Mouse (Mus musculus) lung, postnatal 14 days (tissue): ENCODE results near the gene Gcnt2.
"Not testable (repeated sequence)": the region's sequence is repeated elsewhere in the genome, so short reads cannot be mapped to it uniquely, and the experiment has no call there.

Source experiments
- DNase-seq: peaks from one replicate; pipeline ENCODE4 v3.0.0; 2021

The Gcnt2 gene

DNA sequence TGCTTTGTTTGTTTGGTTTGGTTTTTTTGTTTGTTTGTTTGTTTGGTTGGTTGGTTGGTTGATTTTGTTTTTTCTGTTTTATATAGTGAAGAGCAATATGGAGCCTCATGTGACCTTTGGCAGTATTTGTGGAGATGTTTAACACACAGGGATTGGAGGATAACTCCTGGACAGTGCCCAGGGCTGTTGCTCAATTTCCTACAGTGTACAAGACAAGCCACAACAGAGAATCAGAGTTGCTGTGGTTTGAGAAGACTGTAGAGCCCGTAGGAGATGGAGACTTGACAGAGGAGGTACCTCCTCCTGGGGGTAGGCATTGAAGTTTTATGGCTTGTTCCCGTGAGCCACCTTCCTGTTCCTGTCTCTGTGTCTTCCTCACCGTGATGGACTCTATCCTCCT is 87.0 kb downstream of the Gcnt2 start:
- DNase-seq: no peak

DNA sequence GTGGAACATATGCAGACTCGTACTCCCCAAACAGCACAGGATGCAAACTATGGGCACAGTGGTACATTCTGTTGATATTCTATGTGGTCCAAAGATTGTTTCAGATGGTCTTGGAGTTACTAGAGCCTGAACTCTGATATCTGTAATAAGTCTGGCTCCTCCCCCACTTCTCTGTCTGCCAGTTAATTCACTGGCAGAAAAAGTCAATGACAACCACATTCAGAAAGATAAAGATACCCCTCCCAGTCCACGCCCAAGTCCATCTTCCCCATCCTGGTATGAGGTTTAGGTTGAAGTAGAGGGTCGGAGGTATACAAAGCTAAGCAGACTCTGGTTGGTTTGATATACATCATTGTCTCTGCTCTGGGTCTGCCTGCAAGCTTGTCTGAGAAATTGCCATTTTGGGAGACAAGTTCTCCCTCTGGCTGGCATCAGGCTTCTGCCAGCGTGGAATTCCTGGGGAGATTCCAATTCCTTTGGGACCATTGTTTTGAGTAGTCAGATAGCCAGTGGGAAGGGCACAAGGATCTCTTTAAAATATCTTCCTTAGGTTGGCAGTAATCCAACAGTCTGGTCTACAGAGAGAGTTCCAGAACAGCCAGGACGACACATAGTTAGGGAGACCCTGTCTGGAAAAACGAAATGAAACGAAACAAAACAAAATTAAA is 88.1 kb downstream of the Gcnt2 start:
- DNase-seq: no peak

DNA sequence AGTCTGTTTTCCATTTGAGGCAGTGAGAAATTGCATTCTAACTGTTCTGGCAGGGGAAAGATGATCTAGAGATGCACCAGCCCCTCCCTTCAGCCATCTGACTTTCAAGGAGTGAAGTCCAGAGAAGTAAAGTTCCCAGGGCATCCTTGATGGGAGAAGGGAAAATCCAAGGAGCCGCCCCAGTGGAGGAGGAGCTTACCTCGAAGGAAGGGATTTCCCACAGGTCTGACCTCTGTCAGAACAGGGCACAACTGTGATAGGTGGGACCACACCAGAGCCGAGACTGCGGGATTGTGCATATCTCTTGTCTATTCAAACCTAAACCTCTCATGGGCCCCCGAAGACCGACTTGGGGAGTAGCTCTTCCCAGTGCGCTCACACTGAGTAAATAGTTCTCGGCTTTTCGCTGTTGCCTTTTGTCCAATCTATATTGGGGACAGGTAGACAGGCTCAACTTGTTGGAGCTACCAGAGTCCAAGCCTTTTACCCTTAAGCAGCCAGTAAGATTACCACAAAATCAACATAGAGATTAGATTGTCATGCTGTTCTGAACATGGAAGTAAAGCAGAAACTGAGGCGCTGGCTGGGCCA is 91.9 kb downstream of the Gcnt2 start:
- no peak for DNase-seq

DNA sequence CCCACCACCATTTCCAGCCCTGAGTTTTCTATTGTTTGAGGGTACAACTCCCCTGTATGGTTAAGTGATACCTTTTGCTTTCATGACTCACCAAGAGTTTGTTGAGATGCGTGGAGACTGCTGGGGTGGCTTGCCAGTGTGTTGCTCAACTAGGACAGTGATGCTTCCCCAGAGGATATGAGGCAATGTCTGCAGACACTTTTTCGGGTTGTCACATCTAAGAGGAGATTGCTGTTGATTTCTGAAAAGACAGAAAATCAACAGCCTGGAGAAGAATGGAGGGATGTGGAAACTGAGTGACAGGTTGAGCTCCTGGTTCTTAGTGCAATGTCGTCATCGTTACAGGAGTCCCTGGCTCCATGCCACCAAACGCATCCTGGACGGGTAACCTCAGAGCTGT is 93.7 kb downstream of the Gcnt2 start:
- peak; percentile 23 for DNase-seq

DNA sequence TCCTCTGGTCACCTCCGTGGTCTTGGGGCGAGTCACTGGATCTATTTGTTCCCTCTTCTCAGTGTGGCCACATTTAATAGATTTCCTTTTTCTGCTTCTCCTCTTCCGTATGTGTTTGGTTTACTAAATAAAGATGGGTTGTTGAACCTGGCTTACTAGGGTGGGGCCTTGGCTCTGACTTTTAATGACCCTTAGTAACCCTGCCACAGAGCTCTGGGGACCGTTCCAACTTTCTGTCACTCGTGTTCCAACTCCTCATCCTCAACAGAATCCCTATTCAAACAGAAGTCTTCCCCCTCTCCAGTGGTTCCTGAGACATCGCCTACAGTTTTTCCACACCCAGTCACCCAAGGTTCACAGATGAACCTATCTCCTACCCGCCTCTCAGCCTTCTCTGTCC is 96.2 kb downstream of the Gcnt2 start:
- no peak for DNase-seq

DNA sequence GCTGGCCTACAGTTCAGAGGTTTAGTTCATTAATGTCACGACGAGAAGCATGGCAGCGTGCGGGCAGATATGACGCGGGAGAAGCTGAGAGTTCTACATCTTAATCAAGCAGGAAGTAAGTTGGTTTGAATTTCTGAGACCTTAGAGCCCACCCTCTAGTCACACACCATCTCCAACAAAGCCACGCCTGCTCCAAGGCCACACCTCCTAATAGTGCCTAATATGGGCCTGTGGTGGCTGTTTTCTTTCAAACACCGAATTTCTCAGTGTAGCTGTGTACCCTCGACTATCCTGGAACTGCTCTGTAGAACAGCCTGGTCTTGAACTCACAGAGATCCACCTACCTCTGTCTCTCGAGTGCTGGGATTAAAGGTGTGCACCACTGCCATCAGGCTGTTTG is 108.1 kb downstream of the Gcnt2 start:
- DNase-seq: no peak

DNA sequence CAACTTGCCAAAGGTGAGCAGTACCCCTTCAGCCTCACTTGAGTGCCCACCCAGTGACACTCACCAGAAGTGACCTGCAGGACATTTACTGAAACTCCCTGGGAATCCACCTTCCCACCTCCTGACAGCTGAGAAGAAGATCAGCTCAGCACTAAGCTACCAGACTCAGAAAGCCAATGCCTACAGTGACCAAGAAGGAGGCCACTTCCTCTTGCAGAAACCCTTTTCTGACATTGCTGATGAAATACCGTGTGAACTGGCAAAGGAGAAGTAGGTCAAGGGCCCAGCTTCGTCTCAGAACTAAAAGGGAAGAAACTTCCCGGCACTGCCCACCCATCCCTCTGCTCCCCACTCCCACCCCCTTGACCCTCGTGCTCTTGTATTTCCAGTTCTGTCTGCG is 109.0 kb downstream of the Gcnt2 start:
- DNase-seq: no peak

DNA sequence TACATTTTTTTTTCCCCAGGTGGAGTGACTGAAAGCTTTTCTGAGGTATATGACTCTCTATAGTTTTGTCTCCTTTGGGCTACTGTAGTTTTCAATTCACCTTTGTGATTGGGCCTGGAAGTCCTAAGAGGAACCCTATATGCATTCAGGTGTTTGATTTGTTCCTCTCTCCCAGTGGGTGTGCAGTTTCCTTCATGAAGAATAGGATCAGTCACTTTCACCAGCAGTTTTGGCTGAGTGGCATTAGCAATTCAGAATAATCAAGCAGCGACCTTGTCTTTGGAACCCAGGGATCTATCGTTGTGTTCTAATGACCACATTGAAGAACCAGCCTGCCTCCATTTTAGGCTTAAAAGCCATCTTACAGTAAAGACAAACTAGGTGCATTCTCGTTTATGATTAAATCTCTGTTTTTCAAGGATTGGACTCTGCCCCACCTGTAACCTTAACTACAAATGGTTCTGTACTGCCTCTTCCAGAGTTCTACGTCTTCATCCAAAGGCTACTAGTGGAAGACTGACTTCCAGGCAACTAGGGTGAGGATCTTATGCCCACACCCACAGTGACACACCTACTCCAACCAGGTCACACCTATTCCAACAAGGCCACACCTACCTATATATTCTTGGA is 110.3 kb downstream of the Gcnt2 start:
- DNase-seq: no peak

DNA sequence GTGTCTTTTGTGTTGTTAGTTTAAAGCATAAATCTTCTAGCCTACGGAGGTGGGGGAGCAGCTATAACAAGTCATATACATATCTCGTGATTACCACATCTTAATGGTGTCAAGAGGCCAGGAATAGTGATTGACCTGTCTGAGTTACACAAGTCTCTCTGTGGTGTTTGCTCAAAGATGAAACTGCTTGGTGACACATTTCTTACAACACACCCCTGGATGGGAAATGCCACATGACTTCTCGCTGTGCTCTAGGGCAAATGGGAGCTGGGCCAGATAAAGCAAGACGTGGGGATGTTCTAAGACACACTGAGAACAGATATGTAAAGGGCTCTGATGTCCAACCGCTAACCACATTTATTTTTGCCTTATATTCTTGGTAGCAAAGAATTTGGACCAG is 111.7 kb downstream of the Gcnt2 start:
- no peak for DNase-seq

DNA sequence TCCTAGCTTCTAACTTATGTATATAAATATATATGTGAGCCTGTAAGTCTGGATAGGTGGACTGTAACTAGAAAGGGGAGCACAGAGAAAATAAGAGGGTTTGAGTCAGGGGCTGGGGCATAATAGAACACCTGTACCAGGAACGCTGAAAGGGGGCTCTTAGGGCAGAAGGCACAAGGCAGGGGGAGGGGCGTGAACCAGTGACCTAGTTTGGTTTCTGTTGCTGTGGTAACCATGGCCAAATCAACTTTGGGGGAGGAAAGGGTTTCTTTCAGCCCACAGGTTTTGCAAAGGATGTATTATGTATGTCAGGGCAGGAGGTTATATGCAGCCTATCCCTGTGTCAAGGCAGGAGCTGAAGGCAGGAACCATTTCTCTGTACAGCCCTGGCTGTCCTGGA is 112.3 kb downstream of the Gcnt2 start:
- DNase-seq: no peak

DNA sequence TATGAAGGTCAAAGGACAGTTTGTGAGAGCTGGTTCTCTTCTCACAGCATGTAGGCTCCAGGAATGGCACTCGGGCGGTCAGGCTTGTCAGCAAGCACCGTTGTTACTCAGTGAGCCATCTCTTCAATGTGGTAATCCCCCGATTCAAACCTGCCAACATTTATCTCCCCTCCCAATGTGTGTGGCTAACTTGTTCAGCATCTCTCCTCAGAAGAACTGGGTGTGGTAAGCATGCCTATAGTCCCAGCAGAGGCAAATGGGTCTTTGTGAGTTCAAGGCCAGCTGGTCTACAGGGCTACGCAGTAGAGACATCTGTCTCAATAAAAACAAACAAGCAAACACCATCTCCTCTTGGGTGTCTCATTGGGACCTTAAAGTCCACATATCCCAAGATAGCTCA is 113.4 kb downstream of the Gcnt2 start:
- DNase-seq: no peak

DNA sequence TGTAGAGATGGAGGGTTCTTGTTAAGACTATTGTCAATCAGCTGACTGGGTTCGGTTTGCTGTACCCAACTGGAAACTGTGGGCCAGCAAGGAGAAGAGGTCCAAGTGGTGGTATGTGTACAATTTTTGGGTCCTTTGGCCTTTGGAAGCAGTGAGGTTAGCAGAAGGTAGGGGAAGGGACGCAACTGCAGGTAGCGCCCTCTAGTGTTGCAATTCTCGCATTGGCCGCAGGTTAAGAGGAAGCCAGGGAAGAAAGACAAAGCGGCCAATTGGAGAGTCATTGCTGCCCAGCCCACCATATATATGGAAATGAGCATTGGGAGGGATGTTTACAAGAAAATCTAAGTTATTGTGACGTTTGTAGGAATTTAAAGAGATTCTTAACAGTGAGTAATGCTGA is 118.1 kb downstream of the Gcnt2 start:
- peak; percentile 77 for DNase-seq

DNA sequence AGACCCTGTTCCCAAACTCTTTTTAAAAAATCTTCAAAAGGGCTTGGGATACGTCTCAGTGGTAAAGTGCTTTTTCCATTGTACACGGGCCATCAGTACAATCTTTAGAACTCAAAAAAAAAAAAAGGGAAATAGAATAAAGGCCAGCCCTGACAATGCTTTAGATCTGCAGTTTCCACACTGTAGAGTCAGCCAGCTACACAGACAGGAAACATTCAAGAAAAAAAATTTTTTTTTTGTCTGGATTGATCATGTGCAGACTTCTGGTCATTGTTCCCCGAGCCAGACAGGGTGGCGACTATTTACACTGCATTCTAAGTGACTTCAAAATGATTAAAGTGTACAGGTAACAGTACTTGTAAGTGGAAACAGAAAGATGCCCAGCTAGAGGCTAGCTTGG is 119.1 kb downstream of the Gcnt2 start:
- DNase-seq: no peak

DNA sequence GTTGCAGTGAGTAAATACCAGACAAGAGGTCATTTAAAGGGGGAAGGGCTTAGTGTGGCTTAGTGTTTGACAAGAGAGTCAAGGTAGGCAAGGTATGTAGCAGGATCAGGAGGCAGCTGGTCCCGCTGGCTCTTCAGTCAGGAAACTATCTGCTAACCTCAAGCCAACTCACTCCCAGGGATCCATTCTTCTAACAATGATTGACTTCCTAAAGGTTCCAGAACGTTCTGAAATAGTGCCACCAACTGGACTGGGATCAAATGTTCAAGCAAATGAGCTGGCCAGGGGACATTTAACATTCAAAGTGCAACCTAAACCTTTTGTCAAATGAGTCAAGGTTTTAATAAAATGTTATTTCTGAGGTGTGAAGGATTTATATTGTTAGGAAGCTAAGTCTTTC is 119.8 kb downstream of the Gcnt2 start:
- DNase-seq: peak; percentile 29

DNA sequence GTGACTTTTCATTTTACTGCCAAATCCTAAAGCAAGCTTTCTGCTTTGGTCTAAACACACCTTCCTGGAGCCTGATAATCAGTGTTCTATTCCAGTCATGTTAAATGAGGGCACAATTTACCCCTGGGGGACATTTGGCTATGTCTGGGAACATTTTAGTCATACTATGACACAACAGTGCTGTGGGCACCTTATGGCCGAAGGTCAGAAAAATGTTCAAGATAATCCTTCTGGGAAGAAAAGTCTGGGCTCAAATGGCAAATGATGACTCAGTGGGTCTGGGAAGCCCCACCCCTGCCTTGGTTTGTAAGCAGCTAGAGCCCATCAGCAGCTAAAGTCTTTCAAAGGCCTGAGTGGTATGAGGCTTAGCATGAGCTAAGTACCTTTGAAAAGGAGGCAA is 123.2 kb downstream of the Gcnt2 start:
- DNase-seq: no peak

DNA sequence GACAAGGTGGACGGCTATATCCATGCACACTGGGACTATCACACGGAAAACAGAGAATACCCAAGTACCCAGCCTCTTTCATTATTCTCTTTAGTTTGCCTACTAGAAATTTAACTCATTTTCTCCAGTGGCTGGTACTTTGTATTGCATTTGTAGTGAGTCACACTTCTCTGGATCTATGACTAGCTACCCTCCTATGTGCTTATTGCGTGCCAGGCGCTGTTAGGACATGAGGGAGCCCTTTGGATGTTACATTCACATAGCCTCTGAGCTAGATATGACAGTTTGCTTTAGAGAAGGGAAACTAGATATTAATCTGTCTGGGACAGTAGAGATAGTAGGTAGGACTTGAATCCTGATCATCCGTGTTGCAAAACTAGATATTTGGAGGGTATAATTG is 126.5 kb downstream of the Gcnt2 start:
- DNase-seq: no peak

DNA sequence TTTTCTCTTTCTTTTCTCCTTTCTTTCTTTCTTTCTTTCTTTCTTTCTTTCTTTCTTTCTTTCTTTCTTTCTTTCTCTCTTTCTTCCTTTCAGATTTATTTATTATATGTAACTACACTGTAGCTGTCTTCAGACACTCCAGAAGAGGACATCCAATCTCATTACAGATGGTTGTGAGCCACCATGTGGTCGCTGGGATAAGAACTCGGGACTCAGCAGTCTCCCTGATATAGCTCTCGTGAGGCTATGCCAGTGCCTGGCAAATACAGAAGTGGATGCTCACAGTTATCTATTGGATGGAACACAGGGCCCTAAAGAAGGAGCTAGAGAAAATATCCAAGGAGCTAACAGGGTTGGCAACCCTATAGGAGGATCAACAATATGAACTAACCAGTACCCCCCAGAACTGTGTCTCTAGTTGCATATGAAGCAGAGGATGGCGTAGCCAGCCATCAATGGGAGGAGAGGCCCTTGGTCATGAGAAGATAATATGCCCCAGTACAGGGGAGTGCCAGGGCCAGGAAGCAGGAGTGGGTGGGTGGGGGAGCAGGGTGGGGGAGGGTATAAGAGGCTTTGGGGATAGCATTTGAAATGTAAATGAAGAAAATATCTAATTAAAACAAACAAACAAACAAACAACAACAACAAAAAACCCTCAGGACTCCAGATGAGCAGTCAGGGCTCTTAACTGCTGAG is 128.2 kb downstream of the Gcnt2 start:
- not testable (repeated sequence) for DNase-seq

DNA sequence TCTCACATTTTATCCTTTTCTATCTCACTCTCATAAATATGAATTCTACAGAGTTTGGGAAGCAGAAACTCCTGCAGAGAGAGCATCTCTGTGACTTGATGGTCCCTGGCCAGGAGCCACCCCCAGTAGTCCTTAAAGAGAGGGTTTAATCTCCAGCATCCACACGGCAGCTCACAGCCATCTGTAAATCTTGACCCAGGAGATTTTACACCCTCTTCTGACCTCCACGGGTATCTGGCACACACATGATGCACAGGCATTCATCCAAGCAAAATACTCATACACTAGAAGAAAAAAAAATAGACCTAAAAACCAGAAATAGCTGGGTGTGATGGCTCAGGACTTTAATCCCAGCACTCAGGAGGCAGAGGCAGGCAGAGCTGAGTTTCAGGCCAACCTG is 128.9 kb downstream of the Gcnt2 start:
- DNase-seq: no peak

DNA sequence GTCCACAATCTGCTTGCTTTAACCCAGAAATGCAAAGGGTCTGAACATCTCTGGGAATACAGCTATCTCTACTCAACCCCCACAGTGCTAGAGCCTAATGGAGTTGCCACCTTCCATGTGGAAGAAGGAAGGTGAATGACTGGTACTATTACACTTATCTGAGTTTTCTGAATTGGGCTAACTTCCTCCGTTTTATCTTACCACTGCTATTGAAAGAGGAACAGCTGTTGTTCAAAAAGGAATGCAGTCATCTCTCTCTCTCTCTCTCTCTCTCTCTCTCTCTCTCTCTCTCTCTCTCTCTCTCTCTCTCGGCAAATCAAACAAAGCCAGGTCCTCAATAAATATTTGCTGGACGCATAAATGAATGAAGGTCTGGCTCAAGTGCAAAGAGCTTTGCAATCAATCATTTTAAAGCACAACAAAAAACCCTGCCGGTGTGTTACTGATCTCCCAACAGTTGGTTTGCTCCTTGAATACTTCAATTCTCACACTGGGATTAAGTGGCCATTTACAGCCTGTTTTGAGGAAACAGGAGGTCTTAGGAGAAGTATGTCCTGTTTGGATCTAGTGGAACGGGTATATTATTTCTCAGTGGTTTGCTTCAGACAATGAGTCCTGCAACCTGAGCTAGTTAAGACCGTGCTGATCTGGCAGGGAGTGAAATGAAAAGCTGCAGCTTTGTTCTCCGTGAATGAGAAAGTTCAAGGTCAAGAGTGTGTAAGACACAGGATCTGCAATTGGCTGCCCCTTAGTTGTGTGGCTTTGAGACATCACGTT is 135.1 kb downstream of the Gcnt2 start:
- no peak for DNase-seq

DNA sequence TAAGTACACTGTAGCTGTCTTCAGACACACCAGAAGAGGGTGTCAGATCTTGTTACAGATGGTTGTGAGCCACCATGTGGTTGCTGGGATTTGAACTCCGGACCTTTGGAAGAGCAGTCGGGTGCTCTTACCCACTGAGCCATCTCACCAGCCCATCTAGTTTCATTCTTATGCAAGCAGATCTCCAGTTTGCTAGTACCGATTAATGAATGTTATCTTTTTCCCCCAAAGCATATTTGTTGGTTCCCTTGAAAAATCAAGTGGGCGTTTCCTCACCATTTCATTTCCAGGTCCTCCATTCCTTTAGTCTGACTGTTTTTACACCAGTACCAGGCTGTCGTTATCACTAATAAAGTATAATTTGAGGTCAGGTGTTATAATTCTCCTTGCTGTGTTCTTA is 139.0 kb downstream of the Gcnt2 start:
- DNase-seq: not testable (repeated sequence)

DNA sequence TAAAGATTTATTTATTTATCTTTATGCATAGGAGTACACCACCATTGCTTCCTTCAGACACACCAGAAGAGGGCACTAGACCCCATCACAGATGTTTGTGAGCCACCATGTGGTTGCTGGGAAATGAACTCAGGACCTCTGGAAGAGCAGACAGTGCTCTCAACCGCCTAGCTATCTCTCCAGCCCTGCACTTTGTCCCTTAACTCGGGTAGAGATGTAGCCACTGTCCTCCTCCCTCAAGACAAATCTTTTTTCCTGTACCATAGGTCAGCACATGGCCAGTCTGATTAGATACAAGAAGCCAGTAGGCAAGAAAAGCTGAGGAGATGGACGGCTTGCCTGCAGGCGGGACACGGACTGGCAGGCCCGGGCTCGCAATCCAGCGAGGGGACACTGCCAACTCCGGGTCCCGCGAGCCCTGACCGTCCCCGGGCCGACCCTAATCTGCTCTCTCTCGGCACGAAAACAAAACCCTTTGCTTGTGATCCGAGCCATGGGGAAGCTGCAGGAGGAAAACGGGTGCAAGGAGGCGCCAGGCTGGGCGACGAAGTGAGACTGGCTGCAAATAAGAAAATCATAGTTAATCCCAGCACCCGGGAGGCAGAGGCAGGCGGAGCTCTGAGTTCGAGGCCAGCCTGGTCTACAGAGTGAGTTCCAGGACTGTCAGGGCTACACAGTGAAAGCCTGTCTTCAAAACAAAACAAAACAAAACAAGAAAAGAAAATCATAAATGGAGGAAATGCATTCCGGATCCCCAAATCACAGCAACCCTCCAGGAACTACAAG is 140.8 kb downstream of the Gcnt2 start:
- DNase-seq: peak; percentile 30

DNA sequence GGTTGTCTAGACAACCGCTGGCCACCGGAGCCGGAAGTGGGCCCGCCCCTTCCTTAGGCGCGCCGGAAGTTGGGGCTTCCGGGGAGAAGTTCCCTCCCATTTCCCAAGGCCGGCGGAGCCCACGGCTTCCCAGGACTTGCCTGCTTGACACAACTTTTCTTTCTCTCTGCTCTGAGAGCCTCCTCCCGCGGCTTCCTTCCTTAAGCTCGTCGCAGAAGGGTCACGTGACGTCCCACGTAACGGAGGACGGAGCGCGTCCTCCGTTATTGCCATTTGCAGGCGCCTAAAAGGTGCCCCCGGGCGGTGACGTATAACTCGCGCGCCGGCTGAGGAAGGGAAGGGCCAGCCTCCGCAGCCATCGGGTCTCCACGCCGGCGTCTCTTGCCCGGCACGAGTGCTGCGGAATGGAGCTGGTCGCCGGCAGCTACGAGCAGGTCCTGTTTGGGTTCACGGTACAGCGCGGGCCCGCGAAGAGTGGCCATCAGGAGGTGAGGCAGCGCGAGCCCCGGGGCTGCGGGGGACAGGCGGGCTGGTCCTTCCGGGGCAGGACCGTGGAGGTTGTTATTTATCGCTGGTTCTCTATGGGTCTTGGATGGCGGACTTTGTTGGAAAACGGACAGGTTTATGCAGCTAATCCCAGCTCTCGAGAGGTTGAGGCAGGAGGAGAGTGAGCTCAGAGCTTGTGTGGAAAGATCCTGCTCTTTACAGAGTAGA is 141.5 kb downstream of the Gcnt2 start, which contains the start of gene Pak1ip1:
TSS of gene Pak1ip1 (plus strand) at position 98 of the 714 bp plus-strand sequence.
- DNase-seq: peak; percentile 93
